Mouse (Mus musculus): ENCODE results near the gene Ppp3ca.

DNA sequence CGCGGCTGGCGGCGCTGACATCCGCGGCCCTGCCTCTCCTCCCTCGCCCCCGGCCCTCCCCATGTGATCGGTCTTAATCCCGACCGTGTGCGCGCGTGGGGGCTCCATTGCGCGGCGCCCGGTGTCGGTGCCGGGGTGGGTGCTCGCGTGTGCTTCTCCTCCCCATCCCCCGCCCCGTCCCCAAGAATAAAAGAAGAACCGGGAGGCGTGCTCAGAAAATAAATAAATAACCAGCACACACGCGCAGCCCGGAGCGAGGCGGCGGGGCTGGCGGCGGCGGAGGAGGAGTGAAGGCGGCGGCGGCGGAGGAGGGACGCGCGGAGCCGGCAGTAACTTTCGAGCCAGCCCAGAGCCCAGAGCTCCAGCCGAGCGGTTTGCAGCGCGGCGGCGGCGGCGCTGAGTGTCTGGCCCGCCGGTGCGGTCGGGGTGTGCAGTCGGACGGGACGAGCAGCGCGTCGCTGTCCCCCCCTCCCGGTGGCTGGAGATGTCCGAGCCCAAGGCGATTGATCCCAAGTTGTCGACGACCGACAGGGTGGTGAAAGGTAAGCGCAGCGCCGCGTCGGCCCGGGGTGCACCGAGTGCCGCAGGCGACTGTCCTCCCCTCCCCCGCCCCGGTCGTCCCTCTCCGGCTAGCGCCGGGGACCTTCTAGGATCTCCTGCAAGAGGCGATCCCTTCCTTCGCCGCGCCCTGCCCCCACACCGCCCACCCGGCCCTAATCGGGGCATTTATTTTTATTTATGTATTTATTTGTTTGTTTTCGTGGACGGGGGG is 622 bp downstream of the Ppp3ca start:
- TF ChIP-seq EP300 (IDR thresholded peaks at IDR 0.05; ENCODE audit: low read depth in 1 of 2, low read length in 2 of 2), result no peak
- TF ChIP-seq GABPA (IDR thresholded peaks at IDR 0.05; ENCODE audit: low read depth, low read length), result no peak
- no peak for TF ChIP-seq JUND (IDR thresholded peaks at IDR 0.05; ENCODE audit: low read depth, low read length)
- no peak for TF ChIP-seq CTCF (IDR thresholded peaks at IDR 0.05 in 2 of 3, conservative IDR thresholded peaks at IDR 0.05 in 1 of 3; ENCODE audit: control insufficient read depth in 1 of 3, insufficient read depth in 1 of 3, low read depth in 2 of 3, low read length in 3 of 3, poor library complexity in 1 of 3, severe bottlenecking in 1 of 3)
- no peak for TF ChIP-seq MAFK (IDR thresholded peaks at IDR 0.05; ENCODE audit: borderline replicate concordance, low read depth, low read length)

Data from MEL (cell line).